Mouse (Mus musculus): ENCODE measurements around the gene 1700001O22Rik. TPM values are rescaled to one million over a fixed set of nuclear protein-coding genes. Genes with fewer than 3 reads are reported as not detected.

The 1700001O22Rik gene
- total and polyA plus RNA-seq, 2 experiments: not detected

GRCm38 (mm10) chr2:30794179-30795108 is 9.0 kb downstream of the 1700001O22Rik start:
- WGBS: 5% methylated on average over 48 of the region's 48 CpGs
- Histone ChIP-seq H3K4me3 (ENCODE audit: insufficient read depth, low read depth, low read length) (peak overlapping the region; percentile 48), H3K27ac (replicated peaks; ENCODE audit: insufficient read depth, low read depth, low read length) (0 out of 2 replicates have a peak overlapping the region, but pooled peaks have one; percentile 13), H3K4me1 (ENCODE audit: control insufficient read depth, insufficient read depth, low read length) (no peaks in the 10 kb centered on the region), H3K79me2 (ENCODE audit: control insufficient read depth, insufficient read depth, low read length) (no peaks in the 10 kb centered on the region), H3K36me3 (ENCODE audit: control insufficient read depth, insufficient read depth, low read length) (no peaks in the 10 kb centered on the region), H3K9ac (ENCODE audit: low read depth, low read length) (peak overlapping the region; percentile 52), H3K27me3 (ENCODE audit: control insufficient read depth, insufficient read depth, low read length) (no peaks in the 10 kb centered on the region)
- TF ChIP-seq CTCF (IDR thresholded peaks at IDR 0.05; ENCODE audit: low read depth, low read length): peak; percentile 91
- no peak for TF ChIP-seq POLR2A (IDR thresholded peaks at IDR 0.05; ENCODE audit: extremely low read depth, insufficient read depth, low read length)
- peak; percentile 65 for DNase-seq (ENCODE audit: extremely low read depth, low read depth, low spot score)

GRCm38 (mm10) chr2:30792061-30792460 is 11.4 kb downstream of the 1700001O22Rik start:
- TF ChIP-seq POLR2A (IDR thresholded peaks at IDR 0.05; ENCODE audit: extremely low read depth, insufficient read depth, low read length) (no peak), CTCF (IDR thresholded peaks at IDR 0.05; ENCODE audit: low read depth, low read length) (no peak)
- Histone ChIP-seq H3K9ac (ENCODE audit: low read depth, low read length) (no peak overlapping the region), H3K27ac (replicated peaks; ENCODE audit: insufficient read depth, low read depth, low read length) (no peak overlapping the region), H3K4me1 (ENCODE audit: control insufficient read depth, insufficient read depth, low read length) (no peaks in the 10 kb centered on the region), H3K79me2 (ENCODE audit: control insufficient read depth, insufficient read depth, low read length) (no peaks in the 10 kb centered on the region), H3K36me3 (ENCODE audit: control insufficient read depth, insufficient read depth, low read length) (no peaks in the 10 kb centered on the region), H3K27me3 (ENCODE audit: control insufficient read depth, insufficient read depth, low read length) (no peaks in the 10 kb centered on the region), H3K4me3 (ENCODE audit: insufficient read depth, low read depth, low read length) (no peak overlapping the region)
- DNase-seq (ENCODE audit: extremely low read depth, low read depth, low spot score): no peak
- WGBS: 97% methylated on average over 7 of the region's 7 CpGs

- H3K4me1 ChIP-seq (ENCODE audit: control insufficient read depth, insufficient read depth, low read length): peaks cover 2% of the 10 kb centered on the region; the same call in 1 of the 2 replicates
- 81% methylated on average over 4 of the region's 4 CpGs for WGBS
- no peaks in the 10 kb centered on the region for H3K79me2 ChIP-seq (ENCODE audit: control insufficient read depth, insufficient read depth, low read length)
- no peak overlapping the region for H3K27ac ChIP-seq (replicated peaks; ENCODE audit: insufficient read depth, low read depth, low read length)
- no peaks in the 10 kb centered on the region for H3K36me3 ChIP-seq (ENCODE audit: control insufficient read depth, insufficient read depth, low read length)
- no peak overlapping the region for H3K9ac ChIP-seq (ENCODE audit: low read depth, low read length)
- no peaks in the 10 kb centered on the region for H3K27me3 ChIP-seq (ENCODE audit: control insufficient read depth, insufficient read depth, low read length)
- TF ChIP-seq POLR2A (IDR thresholded peaks at IDR 0.05; ENCODE audit: extremely low read depth, insufficient read depth, low read length) (no peak), CTCF (IDR thresholded peaks at IDR 0.05; ENCODE audit: low read depth, low read length) (no peak)
- no peak overlapping the region for H3K4me3 ChIP-seq (ENCODE audit: insufficient read depth, low read depth, low read length)
- DNase-seq (ENCODE audit: extremely low read depth, low read depth, low spot score): no peak
Measured at GRCm38 (mm10) chr2:30787466-30787865, 16.0 kb downstream of the 1700001O22Rik start.

GRCm38 (mm10) chr2:30784078-30784994 is 19.1 kb downstream of the 1700001O22Rik start:
- 28% methylated on average over 36 of the region's 40 CpGs for WGBS
- H3K79me2 ChIP-seq (ENCODE audit: control insufficient read depth, insufficient read depth, low read length): no peaks in the 10 kb centered on the region
- TF ChIP-seq CTCF (IDR thresholded peaks at IDR 0.05; ENCODE audit: low read depth, low read length): peak; percentile 12; the same call in 1 of the 2 replicates
- TF ChIP-seq POLR2A (IDR thresholded peaks at IDR 0.05; ENCODE audit: extremely low read depth, insufficient read depth, low read length): no peak

GRCm38 (mm10) chr2:30783346-30783745 is 20.1 kb downstream of the 1700001O22Rik start:
- Histone ChIP-seq H3K27ac (replicated peaks; ENCODE audit: insufficient read depth, low read depth, low read length) (no peak overlapping the region), H3K4me1 (ENCODE audit: control insufficient read depth, insufficient read depth, low read length) (peaks cover 6% of the 10 kb centered on the region; the same call in 1 of the 2 replicates), H3K27me3 (ENCODE audit: control insufficient read depth, insufficient read depth, low read length) (no peaks in the 10 kb centered on the region), H3K36me3 (ENCODE audit: control insufficient read depth, insufficient read depth, low read length) (no peaks in the 10 kb centered on the region), H3K4me3 (ENCODE audit: insufficient read depth, low read depth, low read length) (no peak overlapping the region), H3K79me2 (ENCODE audit: control insufficient read depth, insufficient read depth, low read length) (no peaks in the 10 kb centered on the region), H3K9ac (ENCODE audit: low read depth, low read length) (peak overlapping the region; percentile 20)
- TF ChIP-seq CTCF (IDR thresholded peaks at IDR 0.05; ENCODE audit: low read depth, low read length) (no peak), POLR2A (IDR thresholded peaks at IDR 0.05; ENCODE audit: extremely low read depth, insufficient read depth, low read length) (no peak)
- WGBS: 3% methylated on average over 13 of the region's 13 CpGs
- DNase-seq (ENCODE audit: extremely low read depth, low read depth, low spot score): peak; percentile 65

More at GRCm38 (mm10) chr2:30784078-30784994, 19.1 kb downstream of the 1700001O22Rik start:
- no peak for DNase-seq (ENCODE audit: extremely low read depth, low read depth, low spot score)
- Histone ChIP-seq H3K27me3 (ENCODE audit: control insufficient read depth, insufficient read depth, low read length) (no peaks in the 10 kb centered on the region), H3K4me3 (ENCODE audit: insufficient read depth, low read depth, low read length) (peak overlapping the region; percentile 35; the same call in 1 of the 2 replicates), H3K36me3 (ENCODE audit: control insufficient read depth, insufficient read depth, low read length) (no peaks in the 10 kb centered on the region), H3K27ac (replicated peaks; ENCODE audit: insufficient read depth, low read depth, low read length) (0 out of 2 replicates have a peak overlapping the region, but pooled peaks have one; percentile 3), H3K4me1 (ENCODE audit: control insufficient read depth, insufficient read depth, low read length) (peaks cover 3% of the 10 kb centered on the region; the same call in 1 of the 2 replicates), H3K9ac (ENCODE audit: low read depth, low read length) (peak overlapping the region; percentile 12)
